Mouse (Mus musculus): ENCODE results near the gene Tmem160. TPM values are rescaled to one million over a fixed set of nuclear protein-coding genes. Genes with fewer than 3 reads are reported as not detected.

The Tmem160 gene
- total RNA-seq, 2 experiments from 2014 or later, result 61.8 to 66.8 TPM

DNA sequence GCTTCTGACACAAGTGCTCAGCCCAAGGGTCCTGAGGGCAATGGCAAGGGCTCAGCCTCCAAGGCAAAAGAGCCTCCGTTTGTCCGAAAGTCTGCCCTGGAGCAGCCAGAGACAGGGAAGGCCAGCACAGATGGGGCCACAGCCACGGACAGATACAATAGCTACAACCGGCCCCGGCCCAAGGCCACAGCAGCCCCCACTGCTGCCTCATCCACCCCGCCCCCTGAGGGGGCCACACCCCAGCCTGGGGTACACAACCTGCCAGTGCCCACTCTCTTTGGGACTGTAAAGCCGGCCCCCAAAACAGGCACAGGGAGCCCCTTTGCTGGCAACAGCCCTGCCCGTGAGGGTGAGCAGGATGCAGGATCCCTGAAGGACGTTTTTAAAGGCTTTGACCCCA is 17.5 kb upstream of the Tmem160 start:
- DNase-seq, result no peak
- intact Hi-C loops (cut with DNase I), result no loop called here

DNA sequence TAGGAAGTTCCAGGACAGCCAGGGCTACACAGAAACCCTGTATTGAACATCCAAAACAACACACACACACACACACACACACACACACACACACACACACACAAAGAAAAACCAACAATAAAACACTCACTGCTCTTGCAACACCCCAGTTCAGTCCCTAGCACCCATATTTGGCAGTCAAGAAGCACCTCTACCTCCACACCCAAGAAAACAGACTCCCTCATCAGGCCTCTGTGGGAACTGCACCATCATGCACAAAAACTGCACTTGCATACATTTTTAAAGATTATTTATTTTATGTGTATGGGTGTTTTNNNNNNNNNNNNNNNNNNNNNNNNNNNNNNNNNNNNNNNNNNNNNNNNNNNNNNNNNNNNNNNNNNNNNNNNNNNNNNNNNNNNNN is 11.3 kb upstream of the Tmem160 start:
- DNase-seq, result no peak
- intact Hi-C loops (cut with DNase I), result no loop called here

DNA sequence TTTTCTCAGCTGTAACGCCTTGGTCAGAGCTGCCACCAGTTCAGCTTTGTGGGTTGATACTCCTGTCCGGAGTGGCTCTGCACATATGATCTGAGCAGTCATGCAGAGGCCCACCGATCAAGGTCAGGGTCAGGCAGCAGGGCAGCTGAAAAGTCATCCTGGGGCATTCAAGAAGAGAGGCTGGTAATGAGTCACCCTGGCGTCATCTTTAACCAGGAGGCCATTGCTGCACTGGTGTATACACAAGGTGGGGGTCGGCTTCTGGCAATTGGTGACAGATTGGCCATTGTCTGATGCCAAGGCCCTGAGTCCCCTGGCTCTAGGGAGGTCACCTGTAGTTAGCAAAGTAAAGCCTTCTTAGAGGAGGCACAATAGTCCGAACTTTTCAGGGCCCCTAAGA is 923 bp upstream of the Tmem160 start:
- DNase-seq, result no peak
- intact Hi-C loops (cut with DNase I), result no loop called here

DNA sequence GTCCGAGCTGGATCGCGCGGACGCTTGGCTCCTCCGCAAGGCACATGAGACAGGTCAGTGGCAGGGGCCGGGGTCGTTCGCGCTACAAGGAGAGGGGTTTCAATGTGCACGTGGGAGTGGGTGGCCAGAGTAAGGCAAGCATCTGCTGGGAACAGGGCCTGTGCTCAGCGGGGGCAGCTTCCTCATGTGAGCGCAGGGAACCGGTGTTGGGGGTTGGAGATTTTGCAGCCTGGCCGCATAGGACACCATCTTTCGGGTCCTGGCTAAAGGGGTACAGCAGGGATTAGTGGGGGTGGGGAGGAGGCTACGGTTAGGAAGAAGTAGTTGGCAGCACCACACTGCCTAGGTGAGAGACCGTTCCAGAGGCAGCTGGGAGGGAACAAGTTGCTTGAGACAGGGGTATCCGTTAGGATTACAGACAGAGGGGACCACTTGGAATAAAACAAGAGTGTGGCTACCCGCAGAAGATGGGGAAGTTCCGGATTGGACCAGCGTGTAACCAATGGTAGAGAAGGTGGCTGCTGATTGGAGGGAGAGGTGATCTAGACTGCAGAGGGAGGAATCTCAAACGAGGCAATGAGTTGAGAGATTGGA is 636 bp downstream of the Tmem160 start:
- DNase-seq, result peak; percentile 44
- intact Hi-C loops (cut with DNase I), result no loop called here

DNA sequence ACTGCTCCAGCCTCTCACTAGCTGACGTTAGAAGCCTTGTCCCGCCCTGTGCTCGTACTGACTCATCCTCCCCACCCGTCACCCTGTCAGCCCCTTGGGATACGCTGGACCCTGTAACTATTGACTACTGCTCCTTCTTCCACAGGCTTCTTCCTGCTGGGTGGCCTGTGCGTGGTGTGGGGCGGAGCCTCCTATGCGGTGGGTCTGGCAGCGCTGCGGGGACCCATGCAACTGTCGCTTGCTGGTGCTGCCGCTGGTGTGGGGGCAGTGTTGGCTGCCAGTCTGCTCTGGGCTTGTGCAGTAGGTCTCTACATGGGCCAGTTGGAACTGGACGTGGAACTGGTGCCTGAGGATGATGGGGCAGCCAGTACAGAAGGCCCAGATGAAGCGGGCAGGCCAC is 2.4 kb downstream of the Tmem160 start:
- intact Hi-C loops (cut with DNase I), result no loop called here
- no peak for DNase-seq

DNA sequence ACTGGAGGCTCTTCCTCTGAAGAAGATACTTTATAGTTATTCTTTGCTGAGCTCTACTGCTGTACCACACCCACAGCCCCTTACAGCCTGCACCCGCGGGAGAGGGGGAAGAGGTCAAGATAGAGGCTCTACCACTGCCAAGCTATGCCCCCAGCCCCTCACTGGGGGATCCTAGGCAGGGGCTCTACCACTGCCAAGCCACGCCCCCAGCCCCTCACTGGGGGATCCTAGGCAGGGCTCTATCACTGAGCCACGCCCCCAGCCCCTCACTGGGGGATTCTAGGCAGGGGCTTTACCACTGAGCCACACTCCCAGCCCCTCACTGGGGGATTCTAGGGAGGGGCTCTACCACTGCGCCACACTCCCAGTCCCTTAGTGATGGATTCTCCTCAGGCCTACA is 3.7 kb downstream of the Tmem160 start:
- intact Hi-C loops (cut with DNase I), result no loop called here
- DNase-seq, result no peak

DNA sequence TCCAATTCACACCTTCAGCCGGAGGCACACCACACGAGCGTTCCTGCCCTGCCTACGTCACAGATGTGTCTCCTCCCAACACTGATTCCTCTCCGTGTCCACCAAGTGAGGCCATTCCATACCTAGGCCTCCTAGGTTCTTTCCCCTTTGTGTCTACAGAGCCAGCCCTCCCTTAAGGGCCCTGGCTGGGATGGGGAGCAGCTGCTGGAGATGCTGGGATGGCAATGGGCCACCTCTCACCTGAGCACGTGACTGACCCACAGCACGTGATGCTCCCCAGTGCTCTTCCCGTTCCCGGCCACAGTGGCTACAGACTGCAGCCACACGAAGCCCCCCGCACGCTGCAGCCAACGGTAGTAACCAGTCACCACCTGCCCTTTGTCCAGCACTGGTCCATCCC is 8.0 kb downstream of the Tmem160 start:
- intact Hi-C loops (cut with DNase I), result no loop called here
- peak; percentile 35 for DNase-seq

DNA sequence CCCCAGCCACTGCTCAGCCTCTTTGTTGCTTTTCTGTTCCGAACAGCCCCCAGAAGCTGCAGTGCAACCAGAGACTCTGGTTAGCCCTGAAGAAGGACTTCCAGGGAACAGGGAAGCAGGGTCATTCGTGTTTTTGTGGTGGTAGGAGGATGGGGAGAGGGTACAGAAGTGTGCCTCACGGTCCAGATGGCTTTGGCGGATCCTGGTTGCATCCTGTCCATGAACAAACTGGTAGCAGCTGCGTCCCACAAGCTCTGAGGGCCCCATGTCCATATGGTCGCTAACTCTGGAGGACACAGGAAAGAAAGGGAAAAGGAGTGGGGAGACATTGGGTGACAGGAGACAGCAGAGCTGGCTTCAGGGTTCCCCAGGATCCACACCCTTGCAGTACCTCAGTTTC is 8.6 kb downstream of the Tmem160 start:
- intact Hi-C loops (cut with DNase I), result no loop called here

DNA sequence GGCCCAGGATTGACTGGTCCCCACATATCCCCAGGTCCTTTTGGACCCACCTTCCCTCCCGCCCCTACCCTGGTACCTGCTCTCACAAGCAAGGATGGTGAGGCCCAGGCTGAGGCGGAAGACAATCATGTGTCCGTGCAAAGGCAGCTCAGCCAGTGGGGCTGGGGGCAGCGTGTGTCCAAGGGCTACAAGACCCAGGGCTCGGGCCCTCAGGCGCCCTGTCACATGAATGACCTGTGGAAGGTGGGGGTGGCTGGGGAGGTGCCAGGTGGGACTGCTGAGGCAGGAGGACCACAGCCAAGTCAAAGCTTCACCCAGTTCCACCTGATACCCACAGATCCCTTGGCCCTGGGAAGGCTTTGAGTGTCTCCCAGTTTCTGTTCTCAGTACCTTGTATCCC is 9.1 kb downstream of the Tmem160 start:
- intact Hi-C loops (cut with DNase I), result no loop called here

More for the DNA sequence above, 8.6 kb downstream of the Tmem160 start:
- peak; percentile 21 for DNase-seq

DNA sequence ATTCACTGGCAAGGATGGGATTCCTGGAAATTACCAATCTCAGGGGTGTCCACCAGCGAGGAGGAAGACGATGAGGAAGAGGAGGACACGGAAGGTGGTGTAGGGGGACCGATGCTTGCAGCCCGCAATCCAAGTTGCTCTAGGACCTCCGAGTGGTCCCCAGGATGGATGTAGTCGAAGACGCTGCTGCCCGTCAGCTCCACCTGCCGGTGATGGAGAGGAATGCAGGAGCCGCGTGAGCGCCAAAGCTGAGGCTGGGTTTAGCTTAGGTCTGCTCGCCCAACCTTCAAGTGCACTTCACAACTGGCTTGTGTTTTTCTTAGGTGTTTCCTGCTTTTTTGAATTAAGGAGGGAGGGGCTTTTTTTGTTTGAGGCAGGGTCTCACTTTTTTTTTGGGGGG is 10.6 kb downstream of the Tmem160 start:
- intact Hi-C loops (cut with DNase I), result no loop called here
- DNase-seq, result peak; percentile 87

More for the DNA sequence above, 9.1 kb downstream of the Tmem160 start:
- DNase-seq, result peak; percentile 19

DNA sequence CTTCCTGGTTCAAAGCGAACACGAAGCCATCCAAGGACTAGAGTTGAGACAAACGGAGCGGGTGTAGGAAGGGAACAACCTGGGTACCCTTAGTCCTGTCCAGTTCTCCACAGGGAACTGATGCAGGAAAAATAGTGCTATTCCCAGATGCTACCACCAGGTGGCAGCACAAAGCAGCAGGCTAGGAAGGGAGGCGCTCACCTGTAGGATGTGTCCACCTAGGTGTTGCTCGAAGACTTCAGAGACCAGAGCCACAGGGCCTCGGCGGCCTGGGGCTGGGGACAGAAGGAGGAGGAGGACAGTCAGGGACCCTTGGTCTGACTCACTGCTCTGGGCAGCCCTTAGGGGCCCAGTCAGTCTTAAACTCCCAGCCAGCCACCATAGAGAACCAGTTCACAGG is 12.6 kb downstream of the Tmem160 start:
- intact Hi-C loops (cut with DNase I), result no loop called here
- DNase-seq, result peak; percentile 68

DNA sequence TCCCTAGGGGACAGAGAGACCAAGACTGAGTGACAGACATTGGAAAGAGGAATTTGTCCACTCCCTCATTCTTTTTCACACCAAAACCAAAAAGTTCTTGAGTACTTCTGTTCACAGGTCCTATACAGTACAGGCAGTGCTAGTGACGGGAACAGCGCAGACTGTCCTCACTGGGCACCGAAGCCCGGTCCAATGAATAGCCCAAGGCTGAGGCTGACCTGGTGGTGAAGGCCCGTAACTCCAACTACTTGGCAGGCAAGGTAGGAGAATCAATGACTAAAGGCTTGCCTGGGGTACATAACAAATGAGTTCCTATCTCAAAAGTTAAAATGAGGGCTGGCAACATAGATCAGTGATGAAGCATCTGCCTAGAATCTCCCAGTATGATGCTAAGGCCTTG is 13.0 kb downstream of the Tmem160 start:
- intact Hi-C loops (cut with DNase I), result no loop called here
- no peak for DNase-seq

DNA sequence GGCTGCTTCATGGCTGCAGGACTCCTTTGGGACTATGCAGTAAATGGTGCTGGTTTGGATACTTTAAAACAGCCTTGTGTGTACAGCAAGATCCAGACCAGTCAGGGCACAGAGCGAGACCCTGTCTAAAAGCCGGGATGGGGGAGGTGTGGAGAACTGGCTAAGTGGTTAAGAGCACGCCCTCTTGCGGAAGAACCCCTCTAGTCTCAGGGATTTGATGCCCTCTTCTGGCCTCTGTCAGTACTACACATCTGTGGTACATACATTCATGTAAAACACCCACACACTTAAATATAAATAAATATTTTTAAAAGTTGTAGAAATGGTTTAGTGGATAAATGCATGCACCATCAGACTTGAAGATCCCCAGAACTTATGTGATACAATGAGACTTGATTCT is 14.0 kb downstream of the Tmem160 start:
- intact Hi-C loops (cut with DNase I), result no loop called here
- no peak for DNase-seq

DNA sequence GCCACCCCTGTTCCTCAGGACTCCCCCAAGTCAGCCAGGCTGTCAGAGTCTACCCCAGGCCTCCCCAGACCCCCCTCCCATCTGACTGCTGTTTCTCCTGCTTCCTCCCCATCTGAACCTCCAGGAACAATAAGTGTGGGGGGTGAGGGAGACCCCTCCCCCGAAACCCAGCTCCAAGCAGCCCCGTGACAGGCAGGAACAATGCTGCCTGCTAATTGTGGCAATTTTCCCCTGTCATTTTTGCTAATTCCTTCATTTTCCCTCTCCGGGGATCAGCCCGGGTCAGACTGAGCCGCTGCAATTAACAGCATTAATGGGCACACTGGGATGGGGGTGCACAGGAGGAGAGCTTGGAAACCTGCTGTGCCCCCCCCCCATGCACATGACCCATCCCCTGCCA is 15.5 kb downstream of the Tmem160 start:
- intact Hi-C loops (cut with DNase I), result no loop called here
- no peak for DNase-seq

DNA sequence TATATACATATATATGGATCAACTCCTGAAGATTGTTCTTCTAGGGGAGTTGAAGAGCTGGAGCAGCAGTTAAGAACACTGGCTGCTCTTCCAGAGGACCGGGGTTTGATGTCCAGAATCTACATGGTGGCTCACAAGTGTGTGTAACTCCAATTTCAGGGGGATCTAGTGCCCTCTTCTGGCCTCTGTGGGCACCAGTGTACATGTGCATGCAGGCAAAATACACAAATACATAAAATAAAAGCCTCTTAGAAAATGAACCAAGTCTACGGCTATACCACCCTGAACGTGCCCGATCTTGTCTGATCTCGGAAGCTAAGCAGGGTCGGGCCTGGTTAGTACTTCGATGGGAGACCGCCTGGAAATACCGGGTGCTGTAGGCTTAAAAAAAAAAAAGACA is 19.0 kb downstream of the Tmem160 start:
- intact Hi-C loops (cut with DNase I), result no loop called here
- DNase-seq, result no peak

DNA sequence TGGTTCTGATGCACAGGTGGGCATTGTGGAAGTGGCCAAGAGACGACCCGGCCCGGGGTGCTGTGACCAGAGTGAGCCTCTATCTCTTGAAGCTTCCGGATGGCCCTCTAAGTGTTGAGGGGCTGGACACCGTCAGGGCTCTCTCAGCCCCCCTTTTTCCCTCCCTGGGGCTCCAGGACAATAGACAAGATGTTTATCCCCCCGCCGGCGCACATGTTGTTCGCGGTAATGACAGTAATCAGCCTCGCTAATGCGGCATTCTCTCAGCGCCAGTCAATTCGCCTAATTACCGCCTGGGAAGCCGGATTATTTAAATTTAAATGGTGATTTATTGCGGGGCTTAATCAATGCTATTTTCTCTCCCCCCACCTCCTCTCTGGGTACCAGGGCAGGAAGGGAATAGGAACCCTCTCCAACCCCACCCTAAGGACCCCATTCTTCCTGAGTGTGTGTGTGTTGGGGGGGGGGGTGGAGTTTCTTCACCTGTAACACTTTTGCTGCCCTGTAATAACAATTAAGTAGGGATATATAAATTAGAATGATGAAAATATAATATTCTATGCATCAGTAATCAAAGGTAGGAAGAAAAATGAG is 19.6 kb downstream of the Tmem160 start:
- intact Hi-C loops (cut with DNase I), result no loop called here
- DNase-seq, result no peak

DNA sequence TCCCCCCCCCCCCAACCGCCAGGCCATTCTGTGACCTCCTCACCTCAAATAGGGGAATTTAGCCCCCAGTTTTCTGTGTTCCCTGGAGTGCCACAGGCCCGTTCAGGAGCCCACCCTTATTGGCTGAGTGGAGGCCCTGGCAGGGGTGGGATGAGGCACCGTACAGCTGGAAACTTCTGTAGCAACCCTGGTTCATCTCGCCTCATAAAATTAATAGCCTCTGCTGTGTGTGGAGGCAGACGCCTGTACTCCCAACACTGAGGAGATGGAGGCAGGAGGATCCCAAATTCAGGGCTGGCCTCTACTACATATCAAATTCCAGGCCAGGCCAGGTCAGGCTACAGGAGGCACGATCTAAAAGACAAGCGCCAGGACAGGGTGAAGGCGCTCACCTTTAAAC is 21.3 kb downstream of the Tmem160 start:
- no peak for DNase-seq
- intact Hi-C loops (cut with DNase I), result no loop called here

DNA sequence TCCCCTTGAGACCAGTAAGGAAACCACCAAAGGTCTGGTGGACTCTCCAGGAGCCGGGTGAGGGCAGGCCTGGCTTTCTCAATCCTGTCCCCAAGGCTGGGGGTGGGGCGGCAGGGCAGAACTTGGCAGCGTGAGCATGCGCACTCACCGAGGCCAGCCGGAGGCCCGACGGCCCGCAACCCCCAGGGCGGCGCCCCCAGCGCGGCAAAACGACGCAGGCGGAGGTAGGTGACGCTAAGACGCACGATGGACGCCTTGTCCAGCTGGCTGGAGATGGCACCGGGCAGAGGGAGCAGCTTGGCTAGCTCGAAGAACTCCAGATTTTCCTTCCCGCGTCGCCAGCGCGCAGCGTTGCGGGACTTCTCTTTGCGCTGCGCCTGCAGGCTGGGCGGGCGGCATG is 21.9 kb downstream of the Tmem160 start:
- intact Hi-C loops (cut with DNase I), result no loop called here
- DNase-seq, result no peak

DNA sequence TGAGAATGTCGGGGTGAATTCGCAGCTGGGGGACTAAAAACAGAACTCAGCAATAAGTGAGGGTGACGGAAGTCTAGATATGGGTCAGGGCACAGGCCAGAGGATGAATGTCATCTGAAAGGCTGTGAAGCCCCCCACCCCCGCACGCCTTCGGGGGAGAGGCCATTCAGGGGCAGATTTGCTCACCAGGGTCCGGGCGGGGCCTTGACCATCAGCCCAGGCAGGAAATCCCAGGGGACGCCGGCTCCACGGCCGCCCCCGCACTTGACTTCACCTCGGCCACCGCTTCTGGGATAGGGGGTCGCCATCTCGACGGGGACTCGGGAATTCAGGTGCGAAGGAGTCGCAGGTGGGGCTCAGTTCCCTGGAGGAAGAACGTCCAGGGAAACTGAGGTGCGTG is 22.7 kb downstream of the Tmem160 start:
- intact Hi-C loops (cut with DNase I), result no loop called here
- no peak for DNase-seq

DNA sequence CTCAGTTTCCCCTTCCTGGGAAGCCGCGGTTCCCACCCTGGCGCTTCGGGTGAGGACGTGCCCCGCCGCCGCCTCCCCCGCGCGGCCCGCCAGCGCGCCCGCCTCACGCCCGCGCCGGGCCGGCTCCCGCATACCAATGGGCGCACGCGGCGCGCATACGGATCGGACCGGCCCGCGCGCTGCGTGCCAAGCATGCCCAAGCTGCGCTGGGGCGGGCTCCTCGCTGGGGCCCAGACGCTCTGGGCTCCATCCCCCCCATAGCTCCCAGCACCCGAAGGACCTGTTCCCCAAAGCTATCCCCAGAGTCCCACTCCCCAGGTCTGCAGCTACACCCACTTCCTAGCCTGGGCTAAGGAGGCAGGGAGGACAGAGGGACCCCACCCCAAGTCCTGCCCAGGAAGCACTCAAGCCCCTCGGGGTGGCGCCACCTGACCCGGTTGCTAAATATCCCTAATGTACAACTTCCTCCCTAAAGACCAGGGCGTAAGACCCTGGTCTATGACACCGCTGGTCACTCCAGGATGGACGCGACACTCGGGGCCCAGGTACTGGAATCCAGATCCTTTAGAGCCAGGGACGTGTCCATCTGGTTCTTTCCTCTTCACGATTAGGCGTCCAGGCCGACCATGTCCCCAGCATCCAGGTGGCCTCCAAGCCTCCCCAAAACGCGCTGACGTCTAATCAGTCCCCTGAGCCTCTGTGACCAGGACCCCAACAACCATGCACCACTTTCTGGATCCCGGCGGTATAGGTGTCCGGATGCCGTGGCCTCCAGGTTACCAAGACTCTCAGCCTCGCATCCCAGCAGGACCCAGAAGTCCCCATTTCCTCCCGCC is 23.4 kb downstream of the Tmem160 start:
- no peak for DNase-seq
- intact Hi-C loops (cut with DNase I), result no loop called here

DNA sequence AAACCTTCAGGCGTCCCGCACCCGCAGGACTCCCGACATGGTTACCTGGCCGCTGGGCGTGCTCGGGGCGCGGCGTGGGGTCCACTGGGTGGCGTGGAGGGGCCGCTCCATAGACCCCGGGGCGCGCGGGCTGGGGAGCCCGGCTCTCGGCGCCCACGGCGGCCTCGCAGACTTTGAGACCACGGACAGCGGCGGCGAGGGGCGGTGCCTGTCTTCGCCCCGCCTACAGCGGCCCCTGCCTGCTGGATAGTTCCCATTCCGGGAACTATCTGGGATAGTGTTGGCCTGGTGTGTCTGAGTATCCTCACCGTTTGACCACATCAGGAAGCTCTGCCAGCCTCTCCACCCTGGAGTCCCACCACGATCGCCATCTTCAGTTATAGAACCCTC is 24.0 kb downstream of the Tmem160 start:
- no peak for DNase-seq
- intact Hi-C loops (cut with DNase I), result no loop called here

DNA sequence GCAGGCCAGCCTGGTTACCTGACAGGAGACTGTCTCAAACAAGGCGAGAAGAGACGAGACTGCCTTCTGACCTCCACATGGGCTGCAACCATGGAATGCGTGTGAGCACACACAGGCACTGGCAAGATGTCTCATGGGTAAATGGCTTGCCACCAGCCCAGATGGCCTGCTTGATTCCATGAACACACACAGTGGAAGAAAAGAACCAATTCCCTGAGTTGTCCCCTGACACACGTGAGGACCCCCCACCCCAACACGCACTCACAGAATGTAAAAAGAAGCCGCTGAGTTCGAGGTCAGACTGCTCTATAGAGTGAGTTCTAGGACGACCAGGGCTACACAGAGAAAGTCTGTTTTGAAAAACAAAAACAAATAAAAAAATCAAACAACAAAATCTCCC is 25.0 kb downstream of the Tmem160 start, which contains the start of gene Npas1:
Npas1 (minus strand) TSS at position 101 of the 400 bp plus-strand sequence.
- no peak for DNase-seq
- intact Hi-C loops (cut with DNase I), result no loop called here

All from left cerebral cortex, postnatal 4 days (tissue).